Mouse (Mus musculus): ENCODE results near the gene Lingo4. TPM values are rescaled to one million over a fixed set of nuclear protein-coding genes. Genes with fewer than 3 reads are reported as not detected.

The Lingo4 gene
- polyA plus RNA-seq, 1 experiment from 2014 or later = 1.3 TPM

GRCm38 (mm10) chr3:94371637-94372036 is 26.7 kb upstream of the Lingo4 start:
- Histone ChIP-seq H3K9ac (replicated peaks; ENCODE audit: low read depth, low read length) (no peak overlapping the region), H3K4me3 (ENCODE audit: low read depth, low read length) (no peak overlapping the region), H3K27ac (ENCODE audit: low read depth, low read length) (no peak overlapping the region), H3K4me2 (ENCODE audit: low read depth, low read length) (peak overlapping the region; percentile 37), H3K36me3 (ENCODE audit: control insufficient read depth, insufficient read depth, low read length) (no peaks in the 10 kb centered on the region), H3K27me3 (ENCODE audit: control insufficient read depth, insufficient read depth, low read length) (no peaks in the 10 kb centered on the region), H3K4me1 (ENCODE audit: control insufficient read depth, insufficient read depth, low read length) (peaks cover 8% of the 10 kb centered on the region; the same call in 1 of the 2 replicates), H3K9me3 (ENCODE audit: control insufficient read depth, low read length) (no peaks in the 10 kb centered on the region)
- 5% methylated on average over 11 of the region's 11 CpGs for WGBS
- peak; percentile 32; the same call in 1 of the 2 replicates for ATAC-seq (ENCODE audit: low read depth)

- Histone ChIP-seq H3K4me2 (ENCODE audit: low read depth, low read length) (no peak overlapping the region; the same call in 1 of the 2 replicates), H3K9me3 (ENCODE audit: control insufficient read depth, low read length) (no peaks in the 10 kb centered on the region), H3K36me3 (ENCODE audit: control insufficient read depth, insufficient read depth, low read length) (no peaks in the 10 kb centered on the region), H3K4me1 (ENCODE audit: control insufficient read depth, insufficient read depth, low read length) (peaks cover 8% of the 10 kb centered on the region; the same call in 1 of the 2 replicates), H3K27ac (ENCODE audit: low read depth, low read length) (no peak overlapping the region), H3K27me3 (ENCODE audit: control insufficient read depth, insufficient read depth, low read length) (no peaks in the 10 kb centered on the region), H3K4me3 (ENCODE audit: low read depth, low read length) (no peak overlapping the region), H3K9ac (replicated peaks; ENCODE audit: low read depth, low read length) (no peak overlapping the region)
- ATAC-seq (ENCODE audit: low read depth) = no peak
- WGBS = 0% methylated on average over 3 of the region's 3 CpGs
Observed at GRCm38 (mm10) chr3:94372038-94372437, 26.3 kb upstream of the Lingo4 start.

- no peak for ATAC-seq (ENCODE audit: low read depth)
- peak within 1 kb of the TSS; percentile 11; the same call in 1 of the 2 replicates for H3K9ac ChIP-seq (replicated peaks; ENCODE audit: low read depth, low read length)
- no peaks in the 10 kb centered on the region for H3K9me3 ChIP-seq (ENCODE audit: control insufficient read depth, low read length)
- no peak within 1 kb of the TSS for H3K27ac ChIP-seq (ENCODE audit: low read depth, low read length)
- WGBS = 19% methylated on average over 5 of the region's 5 CpGs
- H3K36me3 ChIP-seq (ENCODE audit: control insufficient read depth, insufficient read depth, low read length) = no peaks in the 10 kb centered on the region
- H3K4me2 ChIP-seq (ENCODE audit: low read depth, low read length) = peak within 1 kb of the TSS; percentile 37
- H3K27me3 ChIP-seq (ENCODE audit: control insufficient read depth, insufficient read depth, low read length) = no peaks in the 10 kb centered on the region
- H3K4me1 ChIP-seq (ENCODE audit: control insufficient read depth, insufficient read depth, low read length) = peaks cover 8% of the 10 kb centered on the region; the same call in 1 of the 2 replicates
- no peak within 1 kb of the TSS for H3K4me3 ChIP-seq (ENCODE audit: low read depth, low read length)
Observed at GRCm38 (mm10) chr3:94372641-94373040, 25.7 kb upstream of the Lingo4 start, which contains the start of gene Rorc. Rorc (plus strand) TSS chr3:94372794.

- ATAC-seq (ENCODE audit: low read depth) = peak; percentile 38; the same call in 1 of the 2 replicates
- no peaks in the 10 kb centered on the region for H3K27me3 ChIP-seq (ENCODE audit: control insufficient read depth, insufficient read depth, low read length)
- H3K4me1 ChIP-seq (ENCODE audit: control insufficient read depth, insufficient read depth, low read length) = peaks cover 8% of the 10 kb centered on the region; the same call in 1 of the 2 replicates
- peak overlapping the region; percentile 27; the same call in 1 of the 2 replicates for H3K4me2 ChIP-seq (ENCODE audit: low read depth, low read length)
- H3K9ac ChIP-seq (replicated peaks; ENCODE audit: low read depth, low read length) = no peak overlapping the region; the same call in 1 of the 2 replicates
- H3K4me3 ChIP-seq (ENCODE audit: low read depth, low read length) = no peak overlapping the region
- 3% methylated on average over 10 of the region's 10 CpGs for WGBS
- no peaks in the 10 kb centered on the region for H3K9me3 ChIP-seq (ENCODE audit: control insufficient read depth, low read length)
- no peaks in the 10 kb centered on the region for H3K36me3 ChIP-seq (ENCODE audit: control insufficient read depth, insufficient read depth, low read length)
- H3K27ac ChIP-seq (ENCODE audit: low read depth, low read length) = no peak overlapping the region
Observed at GRCm38 (mm10) chr3:94373090-94373489, 25.2 kb upstream of the Lingo4 start.

GRCm38 (mm10) chr3:94373597-94374011 is 24.7 kb upstream of the Lingo4 start:
- Histone ChIP-seq H3K36me3 (ENCODE audit: control insufficient read depth, insufficient read depth, low read length) (no peaks in the 10 kb centered on the region), H3K4me1 (ENCODE audit: control insufficient read depth, insufficient read depth, low read length) (peaks cover 8% of the 10 kb centered on the region; the same call in 1 of the 2 replicates), H3K9me3 (ENCODE audit: control insufficient read depth, low read length) (no peaks in the 10 kb centered on the region), H3K9ac (replicated peaks; ENCODE audit: low read depth, low read length) (peak overlapping the region; percentile 11; the same call in 1 of the 2 replicates), H3K4me3 (ENCODE audit: low read depth, low read length) (no peak overlapping the region), H3K4me2 (ENCODE audit: low read depth, low read length) (peak overlapping the region; percentile 27; the same call in 1 of the 2 replicates), H3K27ac (ENCODE audit: low read depth, low read length) (no peak overlapping the region), H3K27me3 (ENCODE audit: control insufficient read depth, insufficient read depth, low read length) (no peaks in the 10 kb centered on the region)
- ATAC-seq (ENCODE audit: low read depth) = peak; percentile 50; the same call in 1 of the 2 replicates
- 1% methylated on average over 5 of the region's 5 CpGs for WGBS

GRCm38 (mm10) chr3:94374636-94375035 is 23.7 kb upstream of the Lingo4 start:
- no peak overlapping the region for H3K27ac ChIP-seq (ENCODE audit: low read depth, low read length)
- no peaks in the 10 kb centered on the region for H3K36me3 ChIP-seq (ENCODE audit: control insufficient read depth, insufficient read depth, low read length)
- H3K4me3 ChIP-seq (ENCODE audit: low read depth, low read length) = no peak overlapping the region
- H3K4me2 ChIP-seq (ENCODE audit: low read depth, low read length) = no peak overlapping the region
- H3K9me3 ChIP-seq (ENCODE audit: control insufficient read depth, low read length) = no peaks in the 10 kb centered on the region
- H3K4me1 ChIP-seq (ENCODE audit: control insufficient read depth, insufficient read depth, low read length) = peaks cover 8% of the 10 kb centered on the region; the same call in 1 of the 2 replicates
- no peak for ATAC-seq (ENCODE audit: low read depth)
- no peak overlapping the region for H3K9ac ChIP-seq (replicated peaks; ENCODE audit: low read depth, low read length)
- H3K27me3 ChIP-seq (ENCODE audit: control insufficient read depth, insufficient read depth, low read length) = no peaks in the 10 kb centered on the region

- Histone ChIP-seq H3K4me2 (ENCODE audit: low read depth, low read length) (no peak overlapping the region), H3K4me1 (ENCODE audit: control insufficient read depth, insufficient read depth, low read length) (peaks cover 8% of the 10 kb centered on the region; the same call in 1 of the 2 replicates), H3K27me3 (ENCODE audit: control insufficient read depth, insufficient read depth, low read length) (no peaks in the 10 kb centered on the region), H3K36me3 (ENCODE audit: control insufficient read depth, insufficient read depth, low read length) (no peaks in the 10 kb centered on the region), H3K4me3 (ENCODE audit: low read depth, low read length) (no peak overlapping the region), H3K9ac (replicated peaks; ENCODE audit: low read depth, low read length) (no peak overlapping the region), H3K27ac (ENCODE audit: low read depth, low read length) (no peak overlapping the region), H3K9me3 (ENCODE audit: control insufficient read depth, low read length) (no peaks in the 10 kb centered on the region)
- 77% methylated on average over 2 of the region's 2 CpGs for WGBS
- ATAC-seq (ENCODE audit: low read depth) = no peak
Observed at GRCm38 (mm10) chr3:94375146-94375545, 23.2 kb upstream of the Lingo4 start.

- H3K9ac ChIP-seq (replicated peaks; ENCODE audit: low read depth, low read length) = no peak overlapping the region
- no peaks in the 10 kb centered on the region for H3K27me3 ChIP-seq (ENCODE audit: control insufficient read depth, insufficient read depth, low read length)
- H3K4me3 ChIP-seq (ENCODE audit: low read depth, low read length) = no peak overlapping the region
- H3K36me3 ChIP-seq (ENCODE audit: control insufficient read depth, insufficient read depth, low read length) = no peaks in the 10 kb centered on the region
- H3K27ac ChIP-seq (ENCODE audit: low read depth, low read length) = no peak overlapping the region
- no peak overlapping the region for H3K4me2 ChIP-seq (ENCODE audit: low read depth, low read length)
- WGBS = 57% methylated on average over 5 of the region's 5 CpGs
- H3K4me1 ChIP-seq (ENCODE audit: control insufficient read depth, insufficient read depth, low read length) = peaks cover 8% of the 10 kb centered on the region; the same call in 1 of the 2 replicates
- no peak for ATAC-seq (ENCODE audit: low read depth)
- H3K9me3 ChIP-seq (ENCODE audit: control insufficient read depth, low read length) = no peaks in the 10 kb centered on the region
Observed at GRCm38 (mm10) chr3:94375861-94376260, 22.5 kb upstream of the Lingo4 start.

GRCm38 (mm10) chr3:94377028-94377923 is 21.0 kb upstream of the Lingo4 start:
- H3K27me3 ChIP-seq (ENCODE audit: control insufficient read depth, insufficient read depth, low read length) = no peaks in the 10 kb centered on the region
- no peak overlapping the region for H3K4me2 ChIP-seq (ENCODE audit: low read depth, low read length)
- no peaks in the 10 kb centered on the region for H3K9me3 ChIP-seq (ENCODE audit: control insufficient read depth, low read length)
- no peak overlapping the region for H3K9ac ChIP-seq (replicated peaks; ENCODE audit: low read depth, low read length)
- no peak overlapping the region for H3K27ac ChIP-seq (ENCODE audit: low read depth, low read length)
- 17% methylated on average over 13 of the region's 13 CpGs for WGBS
- peaks cover 8% of the 10 kb centered on the region; the same call in 1 of the 2 replicates for H3K4me1 ChIP-seq (ENCODE audit: control insufficient read depth, insufficient read depth, low read length)
- H3K36me3 ChIP-seq (ENCODE audit: control insufficient read depth, insufficient read depth, low read length) = no peaks in the 10 kb centered on the region
- no peak for ATAC-seq (ENCODE audit: low read depth)
- no peak overlapping the region for H3K4me3 ChIP-seq (ENCODE audit: low read depth, low read length)
